Mouse (Mus musculus) heart, embryonic 14.5 days (tissue): ENCODE results near the gene Olfr695. TPM values are rescaled to one million over a fixed set of nuclear protein-coding genes. Genes with fewer than 3 reads are reported as not detected.
"Not testable (repeated sequence)": the region's sequence is repeated elsewhere in the genome, so short reads cannot be mapped to it uniquely, and the experiment has no call there.

Experiments used
- ATAC-seq: fragments of 200-750 bp; cut with Nextera tagmentation; 2 replicates; pipeline ENCODE4 v1.8.0; 2017; ENCODE audit warnings: low read depth, moderate TSS enrichment; ENCODE audit not compliant: insufficient number of reproducible peaks, insufficient read depth, low FRiP score
- H3K27ac ChIP-seq, 2 experiments: fragments of 200-500 bp in 1 of 2; fragments of 300-500 bp in 1 of 2; sonication (generic) in 1 of 2; replicated peaks in 1 of 2; 2 replicates each; pipeline ENCODE4 v1.5.1; 2012 to 2014; ENCODE audit warnings: low read depth in 2 of 2, low read length in 2 of 2, control low read depth in 1 of 2, mild to moderate bottlenecking in 1 of 2, mixed read lengths in 1 of 2; ENCODE audit not compliant: control insufficient read depth in 1 of 2, insufficient read depth in 1 of 2
- H3K27me3 ChIP-seq: fragments of 300-500 bp; sonication (generic); 2 replicates; pipeline ENCODE4 v1.6.1; 2014; ENCODE audit warnings: mild to moderate bottlenecking, low read length, control low read depth; ENCODE audit not compliant: control insufficient read depth, insufficient read depth
- H3K36me3 ChIP-seq: fragments of 300-500 bp; sonication (generic); 2 replicates; pipeline ENCODE4 v1.6.1; 2014; ENCODE audit warnings: mild to moderate bottlenecking, control low read depth, low read length, mixed read lengths; ENCODE audit not compliant: control insufficient read depth, insufficient read depth
- H3K4me1 ChIP-seq, 2 experiments: fragments of 200-500 bp in 1 of 2; fragments of 300-500 bp in 1 of 2; sonication (generic) in 1 of 2; 2 replicates each; pipeline ENCODE4 v1.6.1; 2012 to 2014; ENCODE audit warnings: low read length in 2 of 2, control low read depth in 1 of 2, mixed read lengths in 1 of 2; ENCODE audit not compliant: control insufficient read depth in 2 of 2, insufficient read depth in 2 of 2
- H3K4me2 ChIP-seq: fragments of 300-500 bp; sonication (generic); 2 replicates; pipeline ENCODE4 v1.6.1; 2014; ENCODE audit warnings: mild to moderate bottlenecking, low read length
- H3K4me3 ChIP-seq, 2 experiments: fragments of 200-500 bp in 1 of 2; fragments of 300-500 bp in 1 of 2; sonication (generic) in 1 of 2; 2 replicates each; pipeline ENCODE4 v1.5.1; 2012 to 2014; ENCODE audit warnings: low read length in 2 of 2, mild to moderate bottlenecking in 2 of 2, control low read depth in 1 of 2, low read depth in 1 of 2, moderate library complexity in 1 of 2; ENCODE audit not compliant: control insufficient read depth in 1 of 2, insufficient read depth in 1 of 2
- H3K9ac ChIP-seq: fragments of 300-500 bp; sonication (generic); 2 replicates; pipeline ENCODE4 v1.6.1; 2014; ENCODE audit warnings: mild to moderate bottlenecking, low read length
- H3K9me3 ChIP-seq: fragments of 300-500 bp; sonication (generic); 2 replicates; pipeline ENCODE4 v1.6.1; 2016; ENCODE audit warnings: low read length, control low read depth; ENCODE audit not compliant: control insufficient read depth
- whole genome bisulfite sequencing: fragments of 180-500 bp; shearing (Covaris S2); extraction: QIAGEN DNeasy Blood & Tissue Kit; methylation state at CpG from one replicate; pipeline ENCODE4 v1.1.7; 2014; 5-methylcytosine and 5-hydroxymethylcytosine counted together
- polyA plus RNA-seq: library from polyadenylated mRNA; unstranded; fragments of >200 nt; fragmentation: Nextera tagmentation; extraction: Ambion mirVana; gene quantifications from 2 replicates; pipeline ENCODE4 v1.2.1, GENCODE M21; 2014

Gene Olfr695
- polyA plus RNA-seq, result not detected in 2 replicates

GRCm38 (mm10) chr7:106716296-106716695 lies at the start of gene Olfr695:
Olfr695 (minus strand) TSS chr7:106716396.
- Histone ChIP-seq H3K9ac (no peak within 1 kb of the TSS), H3K27ac (no peak within 1 kb of the TSS), H3K4me1 (no peaks in the 10 kb centered on the region), H3K27me3 (no peaks in the 10 kb centered on the region), H3K4me3 (no peak within 1 kb of the TSS), H3K4me2 (no peak within 1 kb of the TSS), H3K9me3 (no peaks in the 10 kb centered on the region), H3K36me3 (no peaks in the 10 kb centered on the region)
- ATAC-seq, result no peak

- WGBS, result 82% methylated on average over 2 of the region's 2 CpGs
- not testable (repeated sequence) for H3K27me3 ChIP-seq, ATAC-seq, H3K9me3 ChIP-seq, H3K4me1 ChIP-seq, H3K4me2 ChIP-seq, H3K36me3 ChIP-seq, H3K4me3 ChIP-seq, H3K9ac ChIP-seq, H3K27ac ChIP-seq
Measured at GRCm38 (mm10) chr7:106761008-106761407, 44.8 kb upstream of the Olfr695 start.

- H3K4me1 ChIP-seq, result no peaks in the 10 kb centered on the region
- no peaks in the 10 kb centered on the region; the same call in 1 of the 2 replicates for H3K9me3 ChIP-seq
- ATAC-seq, result no peak
- H3K9ac ChIP-seq, result no peak overlapping the region
- no peak overlapping the region for H3K4me3 ChIP-seq
- H3K27me3 ChIP-seq, result no peaks in the 10 kb centered on the region
- H3K36me3 ChIP-seq, result no peaks in the 10 kb centered on the region
- WGBS, result 67% methylated on average over 2 of the region's 2 CpGs
- no peak overlapping the region for H3K27ac ChIP-seq
- no peak overlapping the region for H3K4me2 ChIP-seq
Measured at GRCm38 (mm10) chr7:106758800-106759199, 42.6 kb upstream of the Olfr695 start.

GRCm38 (mm10) chr7:106755297-106755696 lies 39.1 kb upstream of the Olfr695 start, which contains the start of gene Olfr698:
Olfr698 (minus strand) TSS chr7:106755397.
- no peaks in the 10 kb centered on the region for H3K9me3 ChIP-seq
- ATAC-seq, result no peak
- no peak within 1 kb of the TSS for H3K27ac ChIP-seq
- no peak within 1 kb of the TSS for H3K4me2 ChIP-seq
- no peak within 1 kb of the TSS for H3K9ac ChIP-seq
- H3K4me3 ChIP-seq, result no peak within 1 kb of the TSS
- H3K27me3 ChIP-seq, result no peaks in the 10 kb centered on the region
- H3K36me3 ChIP-seq, result no peaks in the 10 kb centered on the region
- no peaks in the 10 kb centered on the region for H3K4me1 ChIP-seq

- Histone ChIP-seq H3K4me3 (no peak overlapping the region), H3K4me1 (no peaks in the 10 kb centered on the region), H3K9ac (no peak overlapping the region), H3K36me3 (no peaks in the 10 kb centered on the region), H3K27ac (no peak overlapping the region), H3K27me3 (no peaks in the 10 kb centered on the region), H3K4me2 (no peak overlapping the region), H3K9me3 (no peaks in the 10 kb centered on the region)
- ATAC-seq, result no peak
- WGBS, result 82% methylated on average over 5 of the region's 5 CpGs
Measured at GRCm38 (mm10) chr7:106745811-106746210, 29.6 kb upstream of the Olfr695 start.

- no peak for ATAC-seq
- H3K9ac ChIP-seq, result no peak within 1 kb of the TSS
- H3K4me2 ChIP-seq, result no peak within 1 kb of the TSS
- H3K36me3 ChIP-seq, result no peaks in the 10 kb centered on the region
- no peaks in the 10 kb centered on the region for H3K27me3 ChIP-seq
- H3K27ac ChIP-seq, result no peak within 1 kb of the TSS
- WGBS, result 79% methylated on average over 1 of the region's 1 CpGs
- H3K4me1 ChIP-seq, result no peaks in the 10 kb centered on the region
- H3K4me3 ChIP-seq, result no peak within 1 kb of the TSS
- no peaks in the 10 kb centered on the region for H3K9me3 ChIP-seq
Measured at GRCm38 (mm10) chr7:106742343-106742742, 26.1 kb upstream of the Olfr695 start, which contains the start of gene Olfr697. Olfr697 (minus strand) TSS chr7:106742443.

GRCm38 (mm10) chr7:106737028-106737427 lies 20.8 kb upstream of the Olfr695 start:
- no peak overlapping the region for H3K4me3 ChIP-seq
- no peak overlapping the region for H3K9ac ChIP-seq
- H3K4me2 ChIP-seq, result no peak overlapping the region
- H3K27ac ChIP-seq, result no peak overlapping the region
- H3K4me1 ChIP-seq, result no peaks in the 10 kb centered on the region
- no peak for ATAC-seq
- H3K36me3 ChIP-seq, result no peaks in the 10 kb centered on the region
- H3K27me3 ChIP-seq, result no peaks in the 10 kb centered on the region
- no peaks in the 10 kb centered on the region for H3K9me3 ChIP-seq

- Histone ChIP-seq H3K4me1 (no peaks in the 10 kb centered on the region), H3K9me3 (no peaks in the 10 kb centered on the region), H3K4me3 (no peak overlapping the region), H3K27me3 (no peaks in the 10 kb centered on the region), H3K27ac (no peak overlapping the region), H3K36me3 (no peaks in the 10 kb centered on the region), H3K9ac (no peak overlapping the region), H3K4me2 (no peak overlapping the region)
- ATAC-seq, result no peak
- WGBS, result 70% methylated on average over 2 of the region's 2 CpGs
Measured at GRCm38 (mm10) chr7:106733717-106734116, 17.5 kb upstream of the Olfr695 start.
